Mouse (Mus musculus) embryo, embryonic 9.5 days (tissue): ENCODE measurements around the gene Cbx4.
A peak's percentile ranks its signal among the peaks of the same experiment; 100 is the strongest.

Experiments used
- DNase-seq: peaks from one replicate; pipeline ENCODE4 v3.0.0-alpha.2; 2017; ENCODE audit errors: extremely low spot score

The Cbx4 gene

DNA sequence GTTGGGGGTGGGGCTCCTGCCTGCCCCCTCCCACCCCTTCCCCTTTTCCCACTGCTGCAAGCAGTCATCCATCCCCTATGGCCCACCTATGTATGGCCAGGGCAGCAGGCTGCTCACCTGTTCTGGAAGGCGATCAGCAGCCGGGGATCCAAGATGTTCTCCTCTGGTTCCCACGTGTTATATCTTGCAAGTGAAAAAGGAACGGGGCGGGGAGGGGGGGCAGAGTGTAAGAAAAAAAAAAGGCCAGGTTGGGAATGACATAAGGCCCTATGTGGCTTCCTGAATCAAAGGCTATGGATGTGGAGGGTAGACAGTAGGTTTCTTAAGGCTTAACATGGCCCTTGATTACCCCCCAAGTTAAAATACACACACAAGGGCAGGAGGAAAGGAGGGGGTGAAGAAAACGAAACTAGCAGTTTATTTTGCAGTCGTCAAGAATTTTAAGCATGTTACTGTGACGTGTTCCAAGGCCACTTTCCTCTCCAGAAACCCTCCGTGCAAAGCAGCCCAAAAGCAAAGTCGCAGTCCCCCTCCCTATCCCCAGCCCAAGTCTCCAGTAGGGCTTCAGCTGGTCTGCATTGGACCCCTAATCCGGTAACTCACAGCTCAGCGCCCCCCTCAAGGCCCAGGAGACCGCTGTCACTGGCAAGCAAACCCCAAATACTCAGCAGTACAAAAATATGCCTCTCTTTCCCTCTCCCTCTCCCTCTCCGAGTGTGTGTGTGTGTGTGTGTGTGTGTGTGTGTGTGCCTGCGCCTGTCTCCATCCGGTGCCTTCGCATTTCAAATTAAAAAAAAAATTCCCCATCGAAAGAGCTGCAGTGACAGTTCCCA lies 1.4 kb downstream of the Cbx4 start:
- DNase-seq, result peak; percentile 59

GRCm38 (mm10) chr11:119083724-119084445 lies 2.1 kb downstream of the Cbx4 start:
- peak; percentile 12 for DNase-seq

DNA sequence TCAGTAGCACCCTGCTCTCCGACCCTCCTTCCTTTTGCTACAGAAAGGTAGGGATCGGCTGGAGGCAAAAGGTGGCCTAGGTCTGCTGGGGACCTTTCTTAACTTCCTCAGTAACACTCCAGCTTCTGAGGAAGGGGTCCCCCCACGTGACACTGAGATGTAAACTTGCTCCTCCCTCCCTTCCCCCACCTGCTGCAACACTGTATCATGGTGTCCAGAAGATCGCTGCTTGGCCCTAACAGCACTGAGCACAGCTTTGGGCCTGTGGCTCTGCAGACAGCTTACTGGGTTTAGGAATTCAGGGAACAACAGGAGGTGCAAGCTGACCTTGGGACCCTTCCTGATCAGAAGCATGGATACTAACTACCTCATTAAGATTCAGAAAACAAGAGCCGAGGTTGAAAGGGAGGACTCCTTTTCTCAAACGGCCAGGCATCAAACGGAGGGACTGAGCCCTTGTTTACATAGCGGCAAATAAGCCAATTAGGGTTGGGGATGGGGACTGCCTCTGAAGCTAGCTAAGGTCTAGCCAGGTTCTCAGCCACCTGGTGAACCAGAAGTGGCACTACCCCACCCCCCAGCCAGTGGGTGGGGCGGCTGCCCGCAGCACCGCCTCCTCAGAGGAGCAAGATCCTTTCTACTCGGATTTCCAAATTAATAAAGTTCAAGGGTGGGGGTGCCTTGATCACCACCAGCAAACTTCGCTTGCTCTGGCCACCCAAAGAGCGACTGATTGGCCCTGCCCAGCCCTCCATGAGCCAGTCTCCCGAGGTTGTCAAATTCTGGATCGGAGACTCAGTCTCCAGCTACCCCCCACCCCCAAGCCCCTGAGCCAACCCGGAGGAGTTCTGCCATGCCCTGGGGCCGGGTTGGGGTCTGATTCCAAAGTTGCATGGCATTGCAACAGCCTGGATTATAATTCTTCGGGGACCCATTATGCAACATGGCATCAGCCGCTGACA lies 3.1 kb downstream of the Cbx4 start:
- peak; percentile 25 for DNase-seq

- DNase-seq, result peak; percentile 65
Measured at GRCm38 (mm10) chr11:119081839-119082637, 4.0 kb downstream of the Cbx4 start.

DNA sequence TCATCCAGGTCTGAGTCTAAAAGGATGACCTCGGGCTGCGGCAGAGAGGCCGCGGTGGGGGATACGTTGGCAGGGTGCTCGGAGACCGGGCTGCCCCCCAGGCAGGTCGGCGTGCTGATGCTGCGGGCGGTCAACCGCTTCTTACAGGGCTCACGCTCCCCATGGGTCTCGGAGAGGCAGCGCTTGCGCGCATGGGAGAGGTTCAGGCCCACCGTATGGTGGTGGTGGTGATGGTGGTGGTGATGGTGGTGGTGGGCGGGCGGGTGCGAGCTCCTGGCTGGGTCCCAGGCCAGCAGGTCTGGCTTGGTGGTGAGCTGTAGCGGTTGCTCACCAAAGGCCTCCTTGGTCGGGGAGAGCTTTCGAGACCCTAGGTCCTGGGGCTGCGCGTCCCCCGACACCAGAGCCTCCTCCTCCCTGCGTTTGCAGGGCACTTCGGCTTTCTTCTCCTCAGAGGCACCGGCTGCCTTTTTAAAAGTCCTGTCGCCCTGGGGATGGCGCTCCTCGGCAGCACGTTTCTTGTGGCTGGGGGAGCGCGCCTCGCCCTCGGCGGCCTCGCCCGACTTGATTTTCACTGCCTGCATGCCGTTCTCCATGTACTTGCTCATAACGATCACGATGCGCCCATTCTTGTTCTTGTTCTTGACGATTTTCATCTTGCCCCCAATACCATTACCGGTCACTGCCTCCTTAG lies 4.7 kb downstream of the Cbx4 start:
- peak; percentile 41 for DNase-seq

GRCm38 (mm10) chr11:119080461-119081147 lies 5.4 kb downstream of the Cbx4 start:
- DNase-seq, result peak; percentile 15

DNA sequence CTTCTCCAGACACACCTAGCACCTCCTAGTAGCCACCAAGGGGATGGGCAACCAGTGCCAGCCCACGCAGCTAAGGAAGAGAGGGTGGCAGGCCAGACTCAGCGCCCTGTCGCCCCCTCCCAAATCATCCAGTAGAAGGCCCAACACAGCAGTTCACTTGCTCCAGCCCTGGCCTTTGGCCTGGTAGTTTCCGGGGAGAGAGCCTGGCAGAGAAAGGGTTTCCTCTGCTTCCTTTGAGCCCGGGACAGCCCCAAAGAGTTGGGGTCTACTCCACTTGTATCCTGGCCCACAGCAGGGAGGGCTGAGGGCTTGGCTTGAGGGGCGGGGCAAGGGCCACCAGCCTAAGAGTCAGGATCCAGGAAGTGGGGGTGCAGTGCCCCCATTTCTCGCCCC lies 6.6 kb downstream of the Cbx4 start:
- no peak for DNase-seq

DNA sequence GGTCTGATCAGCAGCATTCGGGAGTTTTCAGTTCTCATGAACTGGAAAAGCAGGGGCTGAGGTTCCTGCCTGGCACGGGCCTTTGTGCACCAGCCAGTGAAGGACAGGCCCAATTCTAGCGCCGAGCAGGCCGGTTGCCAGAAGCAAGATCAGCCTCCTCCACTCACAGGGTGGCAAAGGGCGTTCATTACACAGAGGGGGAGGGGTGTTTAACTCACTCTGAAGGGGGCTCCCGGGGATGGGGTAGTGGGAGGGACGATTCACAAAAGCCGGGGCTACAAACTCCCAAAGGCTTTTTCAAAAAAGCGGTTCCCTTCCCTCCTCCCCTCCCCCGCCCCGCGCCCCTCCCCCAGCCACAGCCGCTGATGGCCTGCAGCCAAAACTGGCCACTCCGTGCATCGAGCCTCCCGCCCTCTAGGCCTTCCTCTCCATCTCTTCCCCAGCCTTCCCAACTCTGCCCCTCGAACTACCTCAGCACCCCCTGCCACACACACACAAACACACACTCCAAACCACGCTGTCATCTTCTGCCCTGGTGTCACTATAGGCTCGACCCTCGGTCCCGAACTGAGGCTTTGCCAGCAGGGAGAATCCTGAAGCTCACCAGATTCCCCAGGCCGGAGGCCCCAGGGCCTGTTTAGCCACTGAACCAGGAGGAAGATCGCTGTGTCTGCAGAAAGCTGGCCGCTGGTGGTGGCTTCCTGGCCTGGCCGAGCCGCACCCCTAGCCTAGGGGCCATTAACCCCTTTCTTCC lies 7.2 kb downstream of the Cbx4 start:
- peak; percentile 44 for DNase-seq

DNA sequence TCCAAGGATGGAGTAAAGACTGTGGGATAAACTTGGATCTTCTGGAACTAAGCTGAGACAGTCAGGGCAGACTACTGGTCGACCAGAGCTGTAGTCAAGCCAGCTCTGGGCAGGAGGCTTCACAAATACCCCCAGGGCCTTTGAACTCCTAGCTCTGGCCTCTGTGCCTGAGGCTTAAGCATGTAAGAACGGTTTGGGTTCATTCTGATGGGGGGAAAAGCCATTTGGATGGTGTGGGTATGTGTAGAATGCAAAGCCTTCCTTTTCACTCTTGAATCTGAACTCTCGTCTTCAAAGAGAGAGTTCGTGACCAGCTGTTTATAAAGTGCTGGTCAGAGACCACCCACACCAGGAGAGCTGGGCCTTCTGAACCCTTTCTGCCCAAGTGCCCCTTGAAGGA lies 8.3 kb downstream of the Cbx4 start:
- DNase-seq, result no peak

DNA sequence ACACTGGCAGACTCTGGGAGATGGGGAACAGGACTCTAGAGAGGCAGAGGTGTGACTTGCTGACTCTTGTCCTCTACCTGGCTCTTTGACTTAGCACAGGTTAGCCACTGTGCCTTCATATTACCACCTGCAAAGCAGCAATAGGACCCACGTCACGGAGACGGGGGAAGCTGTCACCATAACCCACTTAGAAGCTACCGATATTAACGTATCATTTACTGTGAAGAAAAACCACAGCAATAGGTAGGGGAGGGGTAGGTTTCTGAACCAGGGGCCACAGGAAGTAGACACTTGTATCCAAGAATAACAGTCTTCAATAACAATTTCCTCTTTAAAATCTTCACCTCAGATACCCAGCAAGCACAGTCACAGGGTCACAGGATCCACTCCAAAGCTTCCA lies 10.2 kb downstream of the Cbx4 start:
- no peak for DNase-seq

DNA sequence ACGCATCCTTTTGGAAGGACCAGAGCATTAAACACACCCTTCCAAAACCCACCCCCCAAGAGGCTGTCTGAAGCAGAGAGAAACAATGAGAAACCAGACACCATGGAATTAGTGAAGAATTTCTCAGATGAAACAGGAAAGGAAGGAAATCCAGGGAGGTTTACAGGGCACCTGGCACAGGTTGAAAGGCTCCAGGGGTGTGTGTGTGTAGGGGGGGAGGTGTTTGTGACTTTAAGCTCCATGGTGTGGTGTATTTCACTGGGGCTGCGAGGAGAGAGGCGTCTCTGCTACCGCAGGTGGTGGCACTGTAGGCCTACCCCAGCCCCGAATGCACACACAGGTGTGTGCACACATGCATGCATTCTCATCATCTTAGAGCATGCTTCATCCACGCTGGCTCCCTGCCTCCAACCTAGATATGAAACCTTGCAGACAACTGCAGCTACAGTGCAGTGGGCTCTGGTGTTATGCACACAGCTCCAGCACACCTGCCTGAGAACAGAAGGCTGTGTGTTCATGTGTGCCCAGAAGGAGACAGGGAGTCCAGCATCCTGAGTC lies 12.1 kb downstream of the Cbx4 start:
- DNase-seq, result no peak

DNA sequence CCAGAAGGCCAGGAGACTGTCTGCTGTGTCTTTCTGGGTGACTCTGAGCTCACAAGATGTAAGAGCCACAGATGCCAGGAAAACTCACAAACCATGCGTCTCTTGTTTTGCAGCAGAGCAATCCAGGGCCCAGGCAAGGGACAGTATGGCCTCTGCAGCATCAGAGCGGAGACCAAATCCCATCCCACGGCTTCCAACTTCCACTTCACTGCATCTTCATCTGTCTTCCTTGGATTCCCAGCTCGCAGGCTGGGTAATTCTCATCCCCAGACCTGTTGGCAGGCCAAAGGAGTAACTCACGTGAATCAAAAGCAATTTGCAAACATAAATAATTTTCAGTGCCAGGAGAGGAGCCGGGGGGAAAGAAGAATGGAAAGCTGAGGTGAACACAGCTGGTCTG lies 13.0 kb downstream of the Cbx4 start:
- DNase-seq, result no peak

- DNase-seq, result no peak
Measured at GRCm38 (mm10) chr11:119072239-119072638, 13.8 kb downstream of the Cbx4 start.

DNA sequence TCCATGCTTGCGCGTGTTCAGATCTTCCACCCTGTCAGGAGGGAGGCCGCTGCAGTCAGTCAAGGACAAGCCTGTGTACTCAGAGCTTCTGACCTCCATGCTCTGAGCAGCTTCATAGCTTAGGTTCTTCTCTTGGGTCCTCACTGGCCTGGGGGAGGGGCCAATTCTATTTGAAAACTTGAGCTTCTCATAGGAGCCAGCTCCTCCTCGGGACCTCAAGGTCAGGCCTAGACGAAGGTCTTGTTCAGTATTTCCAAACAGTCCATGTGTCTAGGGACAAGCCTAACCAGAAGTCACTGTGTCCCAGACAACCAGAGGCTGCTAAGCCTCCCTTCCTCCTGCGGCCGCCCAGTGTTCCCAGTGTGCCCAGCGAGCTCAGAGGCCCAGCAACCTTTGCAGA lies 19.2 kb downstream of the Cbx4 start:
- DNase-seq, result no peak

DNA sequence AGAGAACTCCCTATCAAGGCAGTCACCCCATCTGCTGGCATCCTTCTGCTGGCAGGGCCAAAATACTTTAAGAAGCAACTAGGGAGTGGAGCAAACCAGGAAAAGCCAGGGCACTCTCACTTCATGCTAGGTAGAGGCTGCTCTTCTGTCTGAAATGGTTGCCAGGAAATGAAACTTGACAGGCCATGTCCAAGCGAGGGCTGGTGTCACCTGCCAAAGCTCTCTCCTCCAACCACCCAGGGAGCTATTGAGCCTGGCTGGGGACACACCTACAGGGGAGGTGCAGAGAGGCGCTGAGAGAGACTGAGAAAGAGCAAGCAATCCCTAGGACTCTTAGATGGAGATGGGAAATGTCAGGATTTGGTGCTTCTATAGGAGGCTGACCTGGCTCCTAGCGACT lies 26.8 kb downstream of the Cbx4 start:
- no peak for DNase-seq

- peak; percentile 33 for DNase-seq
Measured at GRCm38 (mm10) chr11:119058041-119058995, 27.7 kb downstream of the Cbx4 start.

GRCm38 (mm10) chr11:119057291-119057690 lies 28.7 kb downstream of the Cbx4 start:
- no peak for DNase-seq
